Mouse (Mus musculus) heart, adult 2 months (tissue): ENCODE data around the gene Zfp511.

Experiments used
- CTCF ChIP-seq: fragments of 200-600 bp; IDR thresholded peaks from 2 replicates; pipeline ENCODE4 v1.8.1; 2022; ENCODE audit warnings: antibody characterized with exemption, mild to moderate bottlenecking, moderate library complexity
- EP300 ChIP-seq: fragments of 200-500 bp; IDR thresholded peaks from 2 replicates; pipeline ENCODE4 v1.6.1; 2011; ENCODE audit warnings: low read depth, low read length, control low read depth; ENCODE audit not compliant: insufficient read depth
- POLR2A ChIP-seq: fragments of 200-500 bp; IDR thresholded peaks from 2 replicates; pipeline ENCODE4 v1.6.1; 2011; ENCODE audit warnings: mild to moderate bottlenecking, low read depth, low read length, control low read depth; ENCODE audit not compliant: insufficient read depth

DNA sequence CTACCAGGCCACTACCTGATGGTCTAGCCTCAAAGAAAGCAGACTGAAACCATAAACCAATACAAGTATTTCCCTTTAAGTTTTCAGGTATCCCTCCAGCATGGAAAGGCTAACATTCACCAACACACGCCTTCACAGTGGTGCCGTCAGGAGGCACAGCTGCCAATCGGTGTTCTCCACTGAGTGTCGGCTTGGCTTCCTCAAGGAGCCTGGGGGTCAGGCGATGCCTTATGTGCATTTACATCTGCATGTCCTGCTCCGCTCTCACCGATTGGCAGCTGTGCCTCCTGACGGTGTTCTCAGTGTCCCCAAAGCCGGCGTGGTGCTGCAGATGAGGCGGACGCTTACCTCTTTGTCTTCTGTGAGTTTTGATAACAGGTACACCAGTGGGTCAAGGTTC, 4.4 kb upstream of the Zfp511 start:
- TF ChIP-seq CTCF (no peak), POLR2A (no peak), EP300 (no peak)
